Mouse (Mus musculus): ENCODE results near the gene Irgc1. TPM values are rescaled to one million over a fixed set of nuclear protein-coding genes. Genes with fewer than 3 reads are reported as not detected.

The Irgc1 gene
- 0.24 and 0.29 TPM in 2 replicates for polyA plus RNA-seq (2015; fragmentation: Nextera tagmentation; extraction: Ambion mirVana)

GRCm38 (mm10) chr7:24451855-24452311 is at the start of gene Irgc1:
Gene Irgc1 (minus strand): TSS chr7:24452297.
- no peak within 1 kb of the TSS for H3K9ac ChIP-seq (replicated peaks; ENCODE audit: low read depth)
- no peak for ATAC-seq
- TF ChIP-seq EP300 (IDR thresholded peaks at IDR 0.05) (no peak), CTCF (IDR thresholded peaks at IDR 0.05) (no peak)
- H3K36me3 ChIP-seq (ENCODE audit: insufficient read depth, low read length) = no peaks in the 10 kb centered on the region
- 50% methylated on average over 9 of the region's 9 CpGs for WGBS
- H3K4me3 ChIP-seq (ENCODE audit: low read depth, low read length) = no peak within 1 kb of the TSS
- no peak within 1 kb of the TSS for H3K27ac ChIP-seq (ENCODE audit: low read length)
- no peaks in the 10 kb centered on the region for H3K9me3 ChIP-seq (ENCODE audit: low read length)
- no peak within 1 kb of the TSS for H3K4me2 ChIP-seq (replicated peaks; ENCODE audit: low read depth, low read length)
- 0 out of 2 replicates have a peak, but pooled peaks cover 3% of the 10 kb centered on the region for H3K4me1 ChIP-seq (ENCODE audit: insufficient read depth, low read depth, low read length)
- H3K27me3 ChIP-seq (replicated peaks; ENCODE audit: insufficient read depth, low read length) = no peaks in the 10 kb centered on the region
- no peak for DNase-seq (ENCODE audit: low spot score)

DNA sequence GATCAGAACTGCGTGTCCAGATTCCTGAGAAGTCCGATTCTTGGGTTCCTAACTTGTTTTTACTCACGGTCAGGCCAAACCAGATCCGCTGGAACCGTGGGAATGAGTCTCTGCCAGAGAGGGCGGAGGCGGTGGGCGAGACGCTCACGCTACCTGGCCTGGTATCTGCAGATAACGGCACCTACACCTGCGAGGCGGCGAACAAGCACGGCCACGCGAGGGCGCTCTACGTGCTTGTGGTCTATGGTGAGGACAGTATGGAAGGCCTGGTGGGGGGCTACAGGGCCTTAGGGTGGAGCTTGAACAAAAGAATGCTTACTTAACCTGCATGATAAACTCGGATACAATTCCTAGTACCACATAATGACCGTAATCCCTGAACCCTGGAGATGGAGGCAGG is 49.4 kb upstream of the Irgc1 start:
- ATAC-seq (no peak), DNase-seq (ENCODE audit: low spot score) (no peak)
- Histone ChIP-seq H3K4me3 (ENCODE audit: low read depth, low read length) (no peak overlapping the region), H3K36me3 (ENCODE audit: insufficient read depth, low read length) (no peaks in the 10 kb centered on the region), H3K9me3 (ENCODE audit: low read length) (0 out of 2 replicates have a peak, but pooled peaks cover 2% of the 10 kb centered on the region), H3K4me2 (replicated peaks; ENCODE audit: low read depth, low read length) (no peak overlapping the region), H3K27me3 (replicated peaks; ENCODE audit: insufficient read depth, low read length) (peaks cover 19% of the 10 kb centered on the region), H3K4me1 (ENCODE audit: insufficient read depth, low read depth, low read length) (peaks cover 1% of the 10 kb centered on the region; the same call in 1 of the 2 replicates), H3K27ac (ENCODE audit: low read length) (no peak overlapping the region), H3K9ac (replicated peaks; ENCODE audit: low read depth) (no peak overlapping the region)
- 39% methylated on average over 21 of the region's 21 CpGs for WGBS
- TF ChIP-seq CTCF (IDR thresholded peaks at IDR 0.05) (peak; percentile 60), EP300 (IDR thresholded peaks at IDR 0.05) (no peak)

GRCm38 (mm10) chr7:24500929-24501328 is 48.8 kb upstream of the Irgc1 start:
- H3K9ac ChIP-seq (replicated peaks; ENCODE audit: low read depth) = no peak overlapping the region
- no peak overlapping the region for H3K27ac ChIP-seq (ENCODE audit: low read length)
- no peak overlapping the region for H3K4me3 ChIP-seq (ENCODE audit: low read depth, low read length)
- H3K27me3 ChIP-seq (replicated peaks; ENCODE audit: insufficient read depth, low read length) = peaks cover 19% of the 10 kb centered on the region
- no peaks in the 10 kb centered on the region for H3K36me3 ChIP-seq (ENCODE audit: insufficient read depth, low read length)
- no peak for DNase-seq (ENCODE audit: low spot score)
- H3K4me2 ChIP-seq (replicated peaks; ENCODE audit: low read depth, low read length) = no peak overlapping the region
- H3K9me3 ChIP-seq (ENCODE audit: low read length) = 0 out of 2 replicates have a peak, but pooled peaks cover 2% of the 10 kb centered on the region
- no peak for ATAC-seq
- no peaks in the 10 kb centered on the region for H3K4me1 ChIP-seq (ENCODE audit: insufficient read depth, low read depth, low read length)
- no peak for TF ChIP-seq EP300 (IDR thresholded peaks at IDR 0.05)
- peak; percentile 53 for TF ChIP-seq CTCF (IDR thresholded peaks at IDR 0.05)
- 34% methylated on average over 7 of the region's 7 CpGs for WGBS

DNA sequence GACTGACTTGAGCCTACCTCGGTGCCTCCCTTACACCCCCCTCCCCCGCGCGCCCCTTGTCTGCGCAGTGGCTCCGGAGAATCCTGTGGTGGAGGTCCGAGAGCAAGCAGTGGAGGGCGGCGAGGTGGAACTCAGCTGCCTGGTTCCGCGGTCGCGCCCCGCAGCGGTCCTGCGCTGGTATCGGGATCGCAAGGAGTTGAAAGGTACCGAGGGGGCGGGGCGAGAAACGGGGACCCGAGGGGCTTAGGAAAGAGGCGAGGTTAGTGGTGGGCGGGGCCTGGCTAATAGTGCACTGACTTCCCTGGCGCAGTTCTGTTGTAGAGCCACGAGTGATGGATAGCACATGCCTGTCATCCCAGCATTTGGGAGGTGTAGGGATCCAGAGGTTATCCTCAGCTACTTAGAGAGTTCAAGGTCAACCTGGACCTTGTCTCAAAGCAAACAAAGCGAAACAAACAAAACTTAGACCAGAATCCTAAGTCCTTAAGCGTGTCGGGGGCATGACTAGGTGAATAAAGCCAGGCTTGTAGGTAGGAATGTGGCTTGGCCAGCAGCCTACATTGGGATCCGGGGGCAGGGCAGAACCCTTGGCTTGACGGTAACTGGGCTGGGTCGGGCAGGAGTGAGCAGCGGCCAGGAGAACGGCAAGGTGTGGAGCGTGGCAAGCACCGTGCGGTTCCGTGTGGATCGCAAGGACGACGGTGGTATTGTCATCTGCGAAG is 47.9 kb upstream of the Irgc1 start:
- DNase-seq (ENCODE audit: low spot score) (no peak), ATAC-seq (peak; percentile 53)
- peak overlapping the region; percentile 49 for H3K4me2 ChIP-seq (replicated peaks; ENCODE audit: low read depth, low read length)
- no peak overlapping the region for H3K27ac ChIP-seq (ENCODE audit: low read length)
- no peaks in the 10 kb centered on the region for H3K36me3 ChIP-seq (ENCODE audit: insufficient read depth, low read length)
- TF ChIP-seq CTCF (IDR thresholded peaks at IDR 0.05) (no peak), EP300 (IDR thresholded peaks at IDR 0.05) (no peak)
- WGBS = 10% methylated on average over 43 of the region's 43 CpGs
- H3K9ac ChIP-seq (replicated peaks; ENCODE audit: low read depth) = no peak overlapping the region
- H3K4me1 ChIP-seq (ENCODE audit: insufficient read depth, low read depth, low read length) = no peaks in the 10 kb centered on the region
- no peak overlapping the region for H3K4me3 ChIP-seq (ENCODE audit: low read depth, low read length)
- H3K27me3 ChIP-seq (replicated peaks; ENCODE audit: insufficient read depth, low read length) = peaks cover 19% of the 10 kb centered on the region
- 0 out of 2 replicates have a peak, but pooled peaks cover 2% of the 10 kb centered on the region for H3K9me3 ChIP-seq (ENCODE audit: low read length)

GRCm38 (mm10) chr7:24488303-24488702 is 36.2 kb upstream of the Irgc1 start:
- no peak for TF ChIP-seq EP300 (IDR thresholded peaks at IDR 0.05)
- TF ChIP-seq CTCF (IDR thresholded peaks at IDR 0.05) = no peak
- no peak for ATAC-seq
- no peaks in the 10 kb centered on the region for H3K27me3 ChIP-seq (replicated peaks; ENCODE audit: insufficient read depth, low read length)
- no peak overlapping the region for H3K9ac ChIP-seq (replicated peaks; ENCODE audit: low read depth)
- no peaks in the 10 kb centered on the region for H3K36me3 ChIP-seq (ENCODE audit: insufficient read depth, low read length)
- no peak overlapping the region for H3K27ac ChIP-seq (ENCODE audit: low read length)
- H3K4me3 ChIP-seq (ENCODE audit: low read depth, low read length) = no peak overlapping the region
- H3K9me3 ChIP-seq (ENCODE audit: low read length) = no peaks in the 10 kb centered on the region
- no peaks in the 10 kb centered on the region for H3K4me1 ChIP-seq (ENCODE audit: insufficient read depth, low read depth, low read length)
- H3K4me2 ChIP-seq (replicated peaks; ENCODE audit: low read depth, low read length) = no peak overlapping the region
- 81% methylated on average over 8 of the region's 8 CpGs for WGBS
- DNase-seq (ENCODE audit: low spot score) = no peak

DNA sequence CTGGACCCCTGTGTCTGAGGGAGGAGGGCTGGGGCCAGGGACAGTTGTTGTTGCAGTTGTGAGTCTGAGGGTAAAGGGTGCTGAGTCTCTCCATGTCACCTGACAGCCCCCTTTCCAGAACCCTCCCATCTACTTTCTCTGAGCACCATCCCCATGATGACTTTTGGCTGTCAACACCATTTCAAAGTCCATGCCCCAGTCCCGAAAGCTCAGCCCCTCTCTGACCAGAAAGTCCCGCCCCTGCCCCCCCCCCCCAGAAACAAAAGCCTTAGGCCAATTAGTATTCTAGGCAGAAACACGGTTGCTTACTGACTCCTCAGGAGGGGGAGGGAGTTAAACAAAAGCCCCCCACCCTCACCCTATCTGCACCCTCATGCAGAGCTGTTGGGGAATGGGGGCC is 35.3 kb upstream of the Irgc1 start:
- Histone ChIP-seq H3K36me3 (ENCODE audit: insufficient read depth, low read length) (no peaks in the 10 kb centered on the region), H3K27ac (ENCODE audit: low read length) (no peak overlapping the region), H3K27me3 (replicated peaks; ENCODE audit: insufficient read depth, low read length) (no peaks in the 10 kb centered on the region), H3K9me3 (ENCODE audit: low read length) (no peaks in the 10 kb centered on the region), H3K4me3 (ENCODE audit: low read depth, low read length) (no peak overlapping the region), H3K9ac (replicated peaks; ENCODE audit: low read depth) (no peak overlapping the region), H3K4me1 (ENCODE audit: insufficient read depth, low read depth, low read length) (no peaks in the 10 kb centered on the region), H3K4me2 (replicated peaks; ENCODE audit: low read depth, low read length) (no peak overlapping the region)
- TF ChIP-seq CTCF (IDR thresholded peaks at IDR 0.05) = no peak
- TF ChIP-seq EP300 (IDR thresholded peaks at IDR 0.05) = no peak
- ATAC-seq (no peak), DNase-seq (ENCODE audit: low spot score) (no peak)
- 39% methylated on average over 3 of the region's 3 CpGs for WGBS
